Mouse (Mus musculus): Measurements from ENCODE around the gene 4931406C07Rik. TPM values are rescaled to one million over a fixed set of nuclear protein-coding genes. Genes with fewer than 3 reads are reported as not detected.
"Not testable (repeated sequence)": the region's sequence is repeated elsewhere in the genome, so short reads cannot be mapped to it uniquely, and the experiment has no call there.

The 4931406C07Rik gene
- 370 and 448 TPM in 2 replicates for polyA plus RNA-seq (2012; ENCODE audit: insufficient read depth, insufficient read length, missing spikeins)

DNA sequence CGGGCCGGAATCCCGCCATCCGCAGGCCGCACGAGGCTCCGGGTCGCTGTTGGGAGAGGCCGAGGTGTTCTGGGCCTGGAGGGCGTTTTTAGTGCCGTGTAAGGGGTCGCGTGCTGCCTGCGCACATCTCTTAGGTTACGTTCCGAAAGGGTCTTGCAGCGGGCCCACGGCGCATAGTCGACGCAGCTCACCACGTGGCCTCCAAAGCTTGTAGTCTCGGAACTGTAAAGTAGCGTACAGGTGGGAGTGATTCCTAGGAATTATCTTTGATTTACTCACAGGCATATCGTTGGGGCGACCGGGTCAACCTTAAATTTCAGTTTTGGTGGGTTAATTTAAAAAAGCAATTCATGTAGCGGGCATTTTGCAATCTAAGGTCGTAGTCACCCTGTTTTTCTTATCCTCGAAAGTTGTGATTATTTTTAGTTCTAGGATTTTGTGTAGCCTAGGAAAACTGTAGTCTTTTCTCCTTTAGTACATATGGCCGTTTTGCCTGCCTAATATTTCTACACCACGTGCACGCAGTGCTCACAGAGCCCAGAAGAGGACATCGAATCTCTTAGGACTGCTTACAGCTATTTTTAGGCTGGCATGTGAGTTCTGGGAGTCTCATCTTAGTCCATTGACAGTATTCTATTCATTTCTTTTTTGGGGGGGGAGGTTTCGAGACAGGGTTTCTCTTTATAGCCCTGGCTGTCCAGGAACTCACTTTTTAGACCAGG, at the start of gene 4931406C07Rik:
Gene 4931406C07Rik, minus strand, starts transcription at position 51 of the 722 bp plus-strand sequence.
- peak within 1 kb of the TSS; percentile 96 for H3K4me3 ChIP-seq (ENCODE audit: insufficient read depth, low read depth, low read length)

DNA sequence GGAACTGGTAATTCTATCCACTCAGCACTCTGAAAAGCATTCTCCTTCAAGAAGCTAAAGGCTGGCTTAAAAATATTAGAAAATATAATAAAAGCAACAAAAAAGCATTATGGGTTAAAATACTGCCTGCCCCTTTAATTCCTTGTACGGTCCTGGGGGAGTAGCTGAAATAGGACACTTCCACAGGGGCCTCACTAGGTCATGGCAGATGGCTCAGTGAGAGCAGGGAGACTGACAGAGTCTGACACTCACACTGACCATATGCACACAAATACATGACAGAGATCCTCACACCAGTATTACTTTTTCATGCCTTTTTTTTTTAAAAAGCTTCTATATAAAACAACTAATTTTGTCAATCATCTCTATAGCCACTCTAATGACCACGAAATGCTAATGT, 43.7 kb upstream of the 4931406C07Rik start:
- no peaks in the 10 kb centered on the region for H3K4me1 ChIP-seq (ENCODE audit: control insufficient read depth, insufficient read depth, insufficient read length, low read length)
- H3K4me3 ChIP-seq (ENCODE audit: insufficient read depth, low read depth, low read length), result no peak overlapping the region
- no peak overlapping the region for H3K27ac ChIP-seq (replicated peaks; ENCODE audit: low read depth, low read length)

More for the DNA sequence above, at the start of gene 4931406C07Rik:
- H3K4me1 ChIP-seq (ENCODE audit: control insufficient read depth, insufficient read depth, insufficient read length, low read length), result no peaks in the 10 kb centered on the region
- peak within 1 kb of the TSS; percentile 94 for H3K27ac ChIP-seq (replicated peaks; ENCODE audit: low read depth, low read length)

DNA sequence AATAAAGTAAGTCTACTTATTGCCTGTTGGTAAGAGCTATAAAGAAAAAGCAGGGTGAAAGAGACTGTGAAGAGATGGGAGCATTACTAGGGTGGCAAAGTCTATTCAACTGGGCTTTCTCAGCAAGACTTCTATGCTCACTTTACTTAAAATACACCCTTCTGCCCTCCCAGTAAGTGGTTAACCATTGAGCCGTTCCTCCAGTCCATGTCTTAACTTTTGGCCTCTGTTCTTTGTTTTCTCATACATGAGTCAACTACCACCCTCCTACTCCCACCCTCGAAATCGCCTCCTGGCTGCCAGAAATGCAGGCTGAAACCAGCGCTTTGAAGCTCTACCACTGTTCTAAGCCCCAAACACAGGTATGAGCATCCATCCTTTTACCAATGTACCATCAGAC, 31.5 kb upstream of the 4931406C07Rik start:
- H3K4me1 ChIP-seq (ENCODE audit: control insufficient read depth, insufficient read depth, insufficient read length, low read length), result no peaks in the 10 kb centered on the region
- no peak overlapping the region for H3K27ac ChIP-seq (replicated peaks; ENCODE audit: low read depth, low read length)
- H3K4me3 ChIP-seq (ENCODE audit: insufficient read depth, low read depth, low read length), result no peak overlapping the region

DNA sequence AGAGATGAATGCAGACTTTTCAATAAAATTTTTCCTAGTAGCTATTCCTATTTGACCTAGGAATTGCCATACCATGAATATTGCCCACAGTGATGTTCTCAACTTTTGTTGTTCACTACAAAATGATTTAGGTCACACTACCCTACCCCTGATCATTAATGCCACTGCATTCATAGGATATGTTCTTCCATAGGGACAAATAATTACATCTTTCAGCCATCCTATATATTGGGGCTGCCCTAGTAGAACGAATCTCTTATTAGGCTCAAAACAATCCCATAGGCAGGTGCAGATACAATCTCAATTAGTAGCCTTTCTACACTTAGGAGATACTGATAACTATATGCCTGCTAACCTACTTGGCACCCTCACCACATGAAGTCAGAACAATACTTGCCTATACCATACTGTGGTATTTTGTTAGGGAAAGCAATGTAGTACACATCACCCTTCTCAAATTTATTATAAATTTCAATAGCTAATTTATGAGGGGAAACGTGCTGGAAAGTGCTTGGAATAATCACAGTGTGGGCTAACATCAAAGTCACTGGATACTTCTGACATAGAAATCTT, 12.0 kb upstream of the 4931406C07Rik start:
- Histone ChIP-seq H3K4me3 (ENCODE audit: insufficient read depth, low read depth, low read length) (no peak overlapping the region), H3K4me1 (ENCODE audit: control insufficient read depth, insufficient read depth, insufficient read length, low read length) (no peaks in the 10 kb centered on the region), H3K27ac (replicated peaks; ENCODE audit: low read depth, low read length) (no peak overlapping the region)

DNA sequence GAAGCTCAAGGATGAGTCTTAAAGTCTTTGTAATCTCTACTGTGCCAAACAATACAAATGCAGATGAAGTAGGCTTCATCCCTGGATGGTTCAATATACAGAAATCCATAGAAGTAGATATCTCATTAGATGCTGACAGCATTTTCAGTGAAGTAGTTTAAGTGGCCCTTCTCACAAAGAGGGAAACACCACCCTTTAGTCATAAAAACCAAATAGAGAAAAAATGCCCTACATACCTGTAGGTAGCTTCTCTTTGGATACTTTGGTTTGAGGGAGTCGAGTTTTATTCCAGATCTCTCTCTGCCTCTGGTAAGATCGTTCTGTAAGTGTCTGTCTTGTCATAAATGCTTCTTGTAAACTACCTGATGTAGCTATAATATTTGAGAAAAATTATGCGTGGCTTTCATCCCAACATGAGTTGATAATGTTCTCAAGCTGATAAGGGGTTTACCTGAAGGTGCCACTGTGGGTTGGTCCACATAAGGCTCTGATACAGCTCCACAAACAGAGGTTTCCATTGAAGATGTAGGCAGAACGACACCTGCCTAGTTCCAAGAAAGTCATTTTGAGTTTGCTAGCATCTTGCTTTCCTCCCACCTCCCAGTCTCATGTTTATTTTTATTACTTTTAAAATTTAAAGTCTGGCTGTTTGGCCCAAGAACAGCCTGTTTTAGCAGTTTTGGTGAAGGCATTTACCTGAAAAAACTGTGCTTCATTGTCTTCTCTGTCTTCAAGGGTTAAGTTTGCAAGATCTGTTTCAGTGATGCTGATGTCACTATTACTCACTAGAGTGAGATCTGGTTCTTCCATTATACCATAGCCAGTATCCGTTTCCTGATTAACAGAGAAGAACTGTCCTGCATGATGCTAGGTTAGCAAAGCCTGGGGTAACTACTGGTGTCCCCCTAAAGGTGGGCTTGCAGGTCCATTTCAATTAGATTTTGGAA, 11.2 kb upstream of the 4931406C07Rik start:
- H3K27ac ChIP-seq (replicated peaks; ENCODE audit: low read depth, low read length), result no peak overlapping the region
- H3K4me3 ChIP-seq (ENCODE audit: insufficient read depth, low read depth, low read length), result no peak overlapping the region
- H3K4me1 ChIP-seq (ENCODE audit: control insufficient read depth, insufficient read depth, insufficient read length, low read length), result no peaks in the 10 kb centered on the region

DNA sequence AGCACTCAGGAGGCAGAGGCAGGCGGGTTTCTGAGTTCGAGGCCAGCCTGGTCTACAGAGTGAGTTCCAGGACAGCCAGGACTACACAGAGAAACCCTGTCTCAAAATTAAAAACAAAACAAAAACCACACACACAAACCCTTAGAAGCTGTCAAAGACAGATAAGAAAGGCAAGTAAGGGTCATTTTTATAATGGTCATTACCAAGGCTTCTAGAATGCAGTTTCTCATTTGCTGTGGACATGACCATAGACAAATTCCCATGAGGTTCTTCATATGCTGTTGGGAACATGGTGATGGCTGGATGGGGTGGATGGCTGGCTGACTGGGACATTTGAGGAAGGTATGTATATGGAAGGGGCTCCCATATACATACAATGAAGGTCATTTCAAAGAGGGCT, 10.0 kb upstream of the 4931406C07Rik start:
- not testable (repeated sequence) for H3K4me1 ChIP-seq (ENCODE audit: control insufficient read depth, insufficient read depth, insufficient read length, low read length); H3K4me3 ChIP-seq (ENCODE audit: insufficient read depth, low read depth, low read length); H3K27ac ChIP-seq (replicated peaks; ENCODE audit: low read depth, low read length)

DNA sequence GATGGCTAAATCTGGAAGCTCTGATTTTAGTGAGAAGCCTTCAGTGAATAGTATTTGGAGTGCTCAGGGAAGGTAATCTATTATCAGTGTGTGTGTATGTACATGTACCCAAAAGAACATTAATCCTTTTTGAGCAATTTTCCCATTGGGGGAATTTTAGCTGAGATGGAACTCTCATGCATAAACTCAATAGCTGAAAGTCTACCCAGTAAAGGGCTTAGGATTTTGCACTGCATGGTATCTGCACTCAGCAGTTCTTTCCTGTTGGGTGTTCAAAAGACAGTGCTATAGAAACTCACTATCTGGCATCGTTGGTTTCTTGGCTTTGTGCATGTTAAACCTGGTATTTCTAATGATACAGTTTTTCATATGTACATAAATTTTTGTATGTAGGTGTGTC, 8.4 kb upstream of the 4931406C07Rik start:
- H3K27ac ChIP-seq (replicated peaks; ENCODE audit: low read depth, low read length), result no peak overlapping the region
- no peaks in the 10 kb centered on the region for H3K4me1 ChIP-seq (ENCODE audit: control insufficient read depth, insufficient read depth, insufficient read length, low read length)
- H3K4me3 ChIP-seq (ENCODE audit: insufficient read depth, low read depth, low read length), result no peak overlapping the region

DNA sequence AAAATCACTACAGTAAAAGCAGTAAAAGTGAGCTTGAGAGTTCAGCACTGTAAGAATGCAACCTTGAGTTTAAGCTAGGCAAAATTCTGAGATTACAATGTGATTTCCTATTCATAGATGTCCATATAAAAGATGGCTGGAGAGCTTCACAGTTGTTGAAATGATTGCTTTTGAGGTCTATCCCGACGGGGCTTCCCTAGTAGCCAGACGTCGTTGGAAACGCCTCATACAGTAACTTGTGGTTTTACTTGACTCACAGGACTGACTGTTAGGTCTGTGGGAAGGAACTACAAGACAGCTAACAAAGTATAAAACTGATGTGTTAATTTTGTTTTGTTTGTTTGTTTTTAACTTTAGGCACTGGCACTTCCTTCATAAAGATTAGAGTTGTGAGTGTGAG, 7.4 kb upstream of the 4931406C07Rik start:
- Histone ChIP-seq H3K4me3 (ENCODE audit: insufficient read depth, low read depth, low read length) (no peak overlapping the region), H3K27ac (replicated peaks; ENCODE audit: low read depth, low read length) (no peak overlapping the region), H3K4me1 (ENCODE audit: control insufficient read depth, insufficient read depth, insufficient read length, low read length) (no peaks in the 10 kb centered on the region)

DNA sequence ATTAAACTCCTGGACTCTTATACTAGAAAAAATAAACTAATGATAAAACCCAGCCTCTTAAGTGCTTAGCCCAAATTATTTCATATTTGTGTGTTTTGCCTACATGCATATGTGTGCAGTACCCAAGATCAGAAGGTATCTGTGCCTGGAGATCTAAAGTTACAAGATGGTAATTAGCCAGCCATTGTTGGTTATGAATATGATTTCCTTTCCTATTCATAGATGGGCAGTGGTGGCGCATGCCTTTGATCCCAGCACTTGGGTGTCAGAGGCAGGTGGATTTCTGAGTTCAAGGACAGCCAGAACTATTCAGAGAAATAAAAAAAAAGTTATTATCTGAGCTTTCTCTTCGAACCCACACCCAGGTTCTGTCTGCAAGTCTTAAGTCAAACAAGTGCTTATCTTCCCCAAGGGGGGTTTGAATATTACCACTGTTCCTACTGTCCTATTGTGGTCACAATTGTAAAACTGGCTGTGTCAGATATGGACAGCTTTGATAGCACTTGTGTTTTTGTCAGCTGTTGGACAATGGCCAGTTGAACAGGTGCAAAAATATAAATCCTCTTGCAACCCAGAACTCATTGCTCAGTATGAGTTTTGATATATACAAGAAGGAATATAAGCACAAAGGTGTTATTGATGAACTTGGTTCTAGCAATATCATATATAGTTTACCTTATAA, 5.9 kb upstream of the 4931406C07Rik start:
- Histone ChIP-seq H3K4me1 (ENCODE audit: control insufficient read depth, insufficient read depth, insufficient read length, low read length) (no peaks in the 10 kb centered on the region), H3K4me3 (ENCODE audit: insufficient read depth, low read depth, low read length) (no peak overlapping the region), H3K27ac (replicated peaks; ENCODE audit: low read depth, low read length) (no peak overlapping the region)

DNA sequence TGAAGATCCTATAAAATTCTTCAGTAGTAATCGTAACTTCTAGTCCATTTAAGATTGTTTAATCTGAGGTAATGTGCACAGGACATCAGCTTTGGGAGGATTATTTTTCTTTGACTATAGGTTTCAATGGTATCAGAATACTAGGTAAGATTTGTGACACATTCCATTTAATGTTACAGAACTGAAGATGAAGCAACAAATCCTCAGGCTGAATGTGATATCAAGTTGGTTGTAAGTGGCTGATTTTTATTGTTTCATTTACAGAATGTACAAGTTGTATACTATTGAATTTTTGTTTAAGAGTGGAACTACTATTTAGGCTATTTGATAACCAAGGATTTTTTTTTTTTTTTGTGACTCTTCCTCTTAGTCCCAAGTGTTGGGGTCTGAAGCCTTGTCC, 3.9 kb upstream of the 4931406C07Rik start:
- no peaks in the 10 kb centered on the region for H3K4me1 ChIP-seq (ENCODE audit: control insufficient read depth, insufficient read depth, insufficient read length, low read length)
- H3K27ac ChIP-seq (replicated peaks; ENCODE audit: low read depth, low read length), result no peak overlapping the region
- H3K4me3 ChIP-seq (ENCODE audit: insufficient read depth, low read depth, low read length), result no peak overlapping the region

DNA sequence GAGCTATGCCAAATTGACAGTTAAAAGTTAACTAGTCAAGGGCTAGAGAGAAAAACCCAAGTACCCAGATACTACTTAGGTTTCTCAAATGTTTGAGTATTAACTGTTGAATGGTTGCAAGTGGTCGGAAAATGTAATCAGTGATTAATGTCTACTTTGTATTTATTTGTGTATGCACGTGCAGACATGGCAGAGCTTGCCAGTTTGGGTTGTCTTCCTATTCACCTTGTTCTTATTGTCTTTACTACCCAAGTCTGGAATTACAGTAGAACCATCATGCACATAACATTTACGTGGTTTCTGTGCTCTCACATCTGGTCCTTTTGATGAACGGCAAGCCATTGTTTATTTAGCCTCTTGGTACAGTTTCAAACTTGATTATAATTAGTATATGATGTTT, 3.2 kb upstream of the 4931406C07Rik start:
- H3K4me1 ChIP-seq (ENCODE audit: control insufficient read depth, insufficient read depth, insufficient read length, low read length), result no peaks in the 10 kb centered on the region
- H3K4me3 ChIP-seq (ENCODE audit: insufficient read depth, low read depth, low read length), result no peak overlapping the region
- no peak overlapping the region for H3K27ac ChIP-seq (replicated peaks; ENCODE audit: low read depth, low read length)

DNA sequence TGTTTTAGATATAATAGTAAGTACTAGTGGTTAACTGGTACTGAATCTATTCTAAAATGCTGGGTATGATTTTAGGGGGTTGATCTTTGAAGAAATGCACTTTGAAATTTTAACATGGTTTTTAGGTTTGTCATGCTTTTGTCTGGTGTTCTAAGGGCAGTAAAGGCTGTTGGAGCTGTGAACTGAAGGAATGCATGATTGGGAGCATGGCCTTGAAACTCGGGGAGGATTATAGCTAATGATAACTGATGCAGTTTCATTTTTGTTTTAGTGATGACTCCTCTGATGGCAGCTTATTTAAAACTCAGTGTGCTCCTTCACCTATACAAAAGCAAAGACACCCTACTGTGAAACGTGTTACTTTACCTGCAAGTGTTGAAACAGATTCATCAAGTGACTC, 2.0 kb upstream of the 4931406C07Rik start:
- H3K4me3 ChIP-seq (ENCODE audit: insufficient read depth, low read depth, low read length), result no peak overlapping the region
- H3K27ac ChIP-seq (replicated peaks; ENCODE audit: low read depth, low read length), result no peak overlapping the region
- H3K4me1 ChIP-seq (ENCODE audit: control insufficient read depth, insufficient read depth, insufficient read length, low read length), result no peaks in the 10 kb centered on the region

DNA sequence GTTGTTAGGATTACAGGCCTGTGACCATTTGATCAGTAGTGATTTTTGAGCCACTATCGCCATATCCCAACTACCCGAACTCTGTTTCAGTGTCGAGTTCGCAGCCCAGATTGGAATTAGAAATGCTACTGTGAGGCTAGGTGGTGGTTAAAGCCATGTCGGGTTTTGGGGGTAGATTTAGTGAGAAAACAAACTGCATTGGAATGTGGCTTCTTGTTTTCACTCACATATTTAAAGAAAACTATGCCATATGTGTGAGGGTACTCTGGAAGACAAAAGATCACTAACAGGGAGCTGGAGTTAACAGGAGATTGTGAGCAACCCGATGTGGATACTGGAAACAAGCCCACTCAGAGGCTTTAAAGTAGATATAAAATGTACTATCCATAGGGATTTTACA, 1.0 kb upstream of the 4931406C07Rik start:
- Histone ChIP-seq H3K27ac (replicated peaks; ENCODE audit: low read depth, low read length) (0 out of 2 replicates have a peak overlapping the region, but pooled peaks have one; percentile 0), H3K4me3 (ENCODE audit: insufficient read depth, low read depth, low read length) (peak overlapping the region; percentile 96), H3K4me1 (ENCODE audit: control insufficient read depth, insufficient read depth, insufficient read length, low read length) (no peaks in the 10 kb centered on the region)

DNA sequence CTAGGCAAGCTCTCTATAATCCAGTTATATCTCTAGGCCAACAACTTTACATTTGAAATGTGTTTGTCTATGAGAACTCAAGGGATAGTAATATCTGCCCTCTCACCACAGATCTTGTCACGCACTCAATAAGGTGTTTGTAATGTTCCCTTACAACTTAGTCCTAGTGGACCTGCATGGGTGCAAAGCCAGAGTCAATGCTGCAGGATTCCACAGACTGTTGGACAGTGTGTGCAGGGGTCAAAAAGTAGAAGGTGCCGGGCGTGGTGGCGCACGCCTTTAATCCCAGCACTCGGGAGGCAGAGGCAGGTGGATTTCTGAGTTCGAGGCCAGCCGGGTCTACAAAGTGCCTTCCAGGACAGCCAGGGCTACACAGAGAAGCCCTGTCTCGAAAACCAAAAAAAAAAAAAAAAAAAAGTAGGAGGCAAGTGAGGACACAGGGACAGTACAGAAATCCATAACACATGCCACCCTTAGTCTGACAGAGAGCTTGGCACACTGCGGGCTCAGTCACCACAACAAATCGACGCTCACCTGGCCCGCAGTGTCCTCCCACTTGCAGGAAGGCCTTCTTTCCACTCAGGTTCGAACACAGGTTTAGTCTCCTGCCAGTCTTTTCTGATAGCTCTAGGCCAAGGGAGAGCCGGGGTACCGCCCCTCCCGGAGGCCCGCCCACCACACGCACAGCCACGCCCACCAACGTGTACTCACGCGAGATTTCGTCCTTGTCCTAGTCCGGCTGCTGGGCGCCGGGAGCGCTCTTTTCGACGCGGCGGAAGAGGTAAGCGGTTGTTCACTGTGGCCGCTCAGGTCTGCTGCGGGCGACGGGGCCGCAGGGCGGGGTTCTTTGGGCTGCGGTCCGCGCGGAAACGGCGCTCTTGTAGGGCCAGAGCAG, 498 bp downstream of the 4931406C07Rik start, which contains the start of gene Taf1d:
Gene Taf1d, plus strand, starts transcription at position 712 of the 895 bp plus-strand sequence.
- Histone ChIP-seq H3K4me1 (ENCODE audit: control insufficient read depth, insufficient read depth, insufficient read length, low read length) (no peaks in the 10 kb centered on the region), H3K4me3 (ENCODE audit: insufficient read depth, low read depth, low read length) (peak within 1 kb of the TSS; percentile 96), H3K27ac (replicated peaks; ENCODE audit: low read depth, low read length) (peak within 1 kb of the TSS; percentile 94)

All from brown adipose tissue, adult 24 weeks (tissue).